Mouse (Mus musculus): ENCODE data around the gene Slc39a7.
A peak's percentile ranks its signal among the peaks of the same experiment; 100 is the strongest.
"Not testable (repeated sequence)": the region's sequence is repeated elsewhere in the genome, so short reads cannot be mapped to it uniquely, and the experiment has no call there.

Gene Slc39a7

DNA sequence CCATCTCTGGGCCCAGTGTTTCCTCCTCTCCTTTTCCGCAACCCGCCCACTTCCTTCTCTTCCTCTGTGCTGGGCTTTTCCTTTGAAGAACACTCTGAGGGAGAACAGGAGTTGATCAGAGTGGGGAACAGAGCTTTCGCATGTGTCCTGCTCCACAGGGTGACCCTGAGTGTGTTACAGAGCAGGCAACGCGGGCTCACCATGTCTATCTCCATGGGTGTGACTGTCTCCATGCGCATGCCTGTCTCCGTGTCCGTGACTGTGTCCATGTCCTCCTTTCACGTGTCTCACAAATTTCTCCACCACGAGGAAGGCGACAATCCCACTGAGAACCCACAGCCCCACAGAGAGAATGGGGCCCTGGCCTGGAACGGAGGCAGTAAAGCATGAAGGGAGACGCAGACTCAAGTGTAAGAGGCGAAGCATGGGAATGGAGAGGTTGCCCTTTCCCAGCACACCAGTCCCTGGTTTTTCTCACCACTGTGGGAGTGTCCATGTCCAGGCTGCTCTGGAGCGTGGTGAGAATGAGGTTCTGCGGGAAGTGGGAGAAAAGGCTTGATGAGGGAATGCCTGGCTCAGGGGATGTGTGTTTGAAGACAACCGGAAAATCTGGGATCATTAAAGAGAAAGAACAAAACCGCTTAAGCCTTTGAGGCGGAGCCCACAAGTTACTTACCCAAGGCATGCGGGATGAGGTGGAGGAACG lies 1.4 kb downstream of the Slc39a7 start:
- no peak for DNase-seq

DNA sequence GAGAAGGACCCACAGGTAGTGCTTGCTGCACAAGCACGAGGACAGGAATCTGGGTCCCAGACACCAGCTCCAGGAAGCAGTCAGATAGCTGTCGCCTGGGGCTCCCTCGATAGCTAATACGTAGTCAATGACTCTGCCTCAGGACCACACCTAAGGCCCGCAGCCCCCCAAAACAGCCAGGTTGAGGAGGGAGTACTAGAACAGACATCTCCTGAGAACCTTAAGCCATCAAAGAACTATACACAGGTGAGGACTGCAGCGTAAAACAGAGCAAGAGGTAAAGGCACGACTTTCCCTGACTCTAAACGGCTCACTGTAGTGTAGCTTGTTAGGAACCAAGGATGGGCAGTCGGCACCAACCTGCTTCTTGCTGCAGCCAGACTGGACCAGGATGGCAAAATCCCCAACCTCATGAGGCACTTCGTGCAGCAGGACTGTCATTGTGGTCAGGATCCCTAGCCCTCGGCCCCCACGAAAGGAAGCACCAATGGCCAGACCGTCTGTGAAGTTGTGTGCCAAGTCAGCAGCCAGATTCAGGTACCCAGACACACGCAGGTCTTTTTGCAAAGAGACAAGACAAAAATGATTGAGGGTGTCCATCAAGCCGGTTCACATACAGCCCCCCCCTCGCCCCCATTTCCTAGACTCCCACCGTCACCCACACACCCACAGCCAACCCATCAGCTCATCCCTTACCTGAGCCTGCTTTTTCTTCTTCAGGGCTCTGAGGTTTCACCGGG lies 2.2 kb downstream of the Slc39a7 start:
- DNase-seq, result peak in 1 of 2 experiments; percentile 24

DNA sequence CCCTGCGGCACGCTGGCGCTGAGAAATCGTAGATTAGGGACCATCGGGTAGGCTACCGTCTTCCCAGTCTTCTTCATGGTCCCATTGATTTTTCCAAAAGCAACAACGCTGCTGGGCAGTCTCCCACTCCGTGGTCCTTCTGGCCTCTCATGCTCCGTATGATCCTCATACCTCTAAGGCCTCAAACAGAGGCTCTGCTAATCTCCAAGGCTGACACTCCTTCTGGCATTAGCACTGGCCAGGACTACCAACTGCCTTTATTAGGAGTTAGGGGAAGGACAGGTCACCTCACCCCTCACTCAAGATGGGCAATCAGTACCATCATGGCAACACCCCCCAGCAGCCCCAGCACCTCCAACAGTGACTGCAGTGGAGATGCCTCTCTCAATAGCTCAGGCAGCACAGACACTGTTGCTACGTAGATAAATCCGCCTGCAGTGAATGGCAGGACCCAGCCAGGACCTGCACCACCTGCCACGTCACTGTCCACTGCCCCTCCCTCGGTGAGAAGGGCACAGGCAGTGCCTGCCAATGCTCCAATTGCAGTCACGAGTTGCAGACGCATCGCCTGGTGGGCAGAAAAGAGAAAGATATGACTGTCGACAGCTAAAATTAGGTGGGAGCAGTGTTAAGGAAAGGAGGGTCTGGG lies 2.9 kb downstream of the Slc39a7 start:
- peak in 1 of 2 experiments; percentile 23 for DNase-seq

DNA sequence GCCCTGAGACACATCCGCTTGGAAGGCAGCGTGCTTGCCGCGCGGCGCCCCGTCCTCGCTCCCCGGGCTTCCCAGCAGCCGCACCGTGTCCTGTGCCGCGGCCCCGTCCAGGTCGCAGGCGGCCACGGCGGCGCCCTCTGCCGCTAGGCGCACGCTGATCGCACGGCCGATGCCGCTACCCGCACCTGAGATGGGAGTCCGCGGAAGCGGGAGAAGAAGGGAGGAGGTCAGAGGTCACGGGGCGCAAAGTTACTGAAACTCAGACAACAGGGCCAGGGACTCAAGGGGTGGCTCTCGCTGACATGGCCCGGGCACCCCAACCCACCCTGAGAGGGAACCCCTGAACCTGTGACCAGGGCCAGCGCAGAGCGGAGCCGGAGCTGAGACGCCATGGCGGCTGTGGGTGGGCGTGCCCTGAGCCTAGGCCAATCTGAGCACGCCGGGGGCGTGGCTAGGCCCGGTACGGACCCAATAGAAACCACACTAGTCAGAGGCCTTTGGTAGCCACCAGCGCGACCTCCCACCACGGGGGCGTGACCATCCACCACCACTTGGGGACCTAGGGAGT lies 3.7 kb downstream of the Slc39a7 start, which contains the start of gene H2-Ke6:
TSS of gene H2-Ke6 (minus strand) at position 405 of the 568 bp plus-strand sequence.
- peak; percentile 91 to 93 for DNase-seq

DNA sequence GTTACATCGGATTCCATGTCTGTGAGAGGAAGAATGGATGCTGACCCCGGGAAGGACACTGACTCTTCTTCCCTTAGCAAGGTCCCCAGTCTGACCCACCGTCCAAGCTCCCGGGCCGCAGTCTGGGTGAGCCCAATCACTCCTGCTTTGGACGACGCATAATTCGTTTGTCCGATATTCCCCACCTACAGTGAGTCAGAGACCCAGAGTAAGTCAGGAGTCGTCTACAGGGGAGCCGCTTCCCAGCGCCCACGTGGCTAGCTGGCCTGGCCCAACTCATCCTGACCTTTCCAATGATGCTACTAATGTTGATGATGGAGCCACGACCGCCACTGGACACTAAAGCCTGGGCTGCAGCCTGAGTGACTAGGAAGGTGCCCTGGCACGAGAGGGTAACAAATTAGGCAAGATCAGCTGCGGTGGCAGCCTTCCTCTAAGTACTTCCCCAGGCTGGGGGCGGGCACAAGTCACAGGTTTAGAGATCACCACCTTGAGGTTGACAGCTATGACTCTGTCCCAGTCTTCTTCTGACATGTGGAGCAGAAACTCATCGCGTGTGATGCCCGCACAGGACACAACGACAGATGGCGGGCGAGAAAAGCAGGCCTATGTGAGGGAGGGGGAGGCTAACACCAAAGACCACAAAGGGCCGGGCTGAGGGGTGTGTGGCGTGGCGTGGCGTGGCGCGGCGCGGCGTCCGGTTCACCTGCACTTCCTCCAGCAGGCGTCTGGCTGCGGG lies 4.4 kb downstream of the Slc39a7 start:
- peak in 1 of 2 experiments; percentile 18 for DNase-seq

DNA sequence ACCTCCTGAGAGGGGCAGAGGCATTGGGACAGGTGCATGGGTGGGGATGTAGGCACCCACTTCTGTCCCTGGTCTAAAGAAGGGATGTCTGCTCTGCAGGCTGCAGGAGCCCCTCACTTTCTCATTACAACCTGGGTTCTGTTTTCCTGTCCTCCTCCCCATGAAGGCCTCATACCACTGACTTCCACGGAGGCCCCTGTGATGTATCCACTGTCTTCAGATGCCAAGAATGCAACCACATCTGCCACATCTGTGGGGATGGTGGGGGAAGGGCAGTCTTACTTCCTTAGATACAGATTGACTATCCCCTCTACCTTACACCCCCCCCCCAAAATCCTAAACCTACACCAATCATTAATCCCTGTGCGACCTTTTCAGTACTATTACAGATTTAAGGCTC lies 5.3 kb downstream of the Slc39a7 start:
- no peak for DNase-seq

DNA sequence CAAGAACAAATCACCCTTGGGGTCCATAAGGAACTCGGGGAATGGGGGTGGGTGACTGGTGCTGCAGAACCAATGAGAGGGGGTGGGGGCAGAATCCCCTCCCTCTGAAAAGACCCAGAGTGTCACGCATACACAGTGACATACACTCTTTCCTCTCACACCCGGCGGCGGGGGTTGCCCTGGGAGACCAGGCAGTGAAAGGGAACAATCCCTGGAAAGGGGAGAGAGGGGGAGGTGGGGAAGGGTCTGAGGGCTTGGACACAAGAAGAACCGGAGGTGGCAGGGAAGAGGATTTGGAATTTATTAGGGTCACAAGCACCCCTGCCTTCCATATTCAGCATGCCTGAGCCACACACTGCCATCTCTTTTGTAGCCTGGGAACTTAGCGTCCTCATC lies 5.7 kb downstream of the Slc39a7 start:
- DNase-seq, result peak in 1 of 2 experiments; percentile 25

DNA sequence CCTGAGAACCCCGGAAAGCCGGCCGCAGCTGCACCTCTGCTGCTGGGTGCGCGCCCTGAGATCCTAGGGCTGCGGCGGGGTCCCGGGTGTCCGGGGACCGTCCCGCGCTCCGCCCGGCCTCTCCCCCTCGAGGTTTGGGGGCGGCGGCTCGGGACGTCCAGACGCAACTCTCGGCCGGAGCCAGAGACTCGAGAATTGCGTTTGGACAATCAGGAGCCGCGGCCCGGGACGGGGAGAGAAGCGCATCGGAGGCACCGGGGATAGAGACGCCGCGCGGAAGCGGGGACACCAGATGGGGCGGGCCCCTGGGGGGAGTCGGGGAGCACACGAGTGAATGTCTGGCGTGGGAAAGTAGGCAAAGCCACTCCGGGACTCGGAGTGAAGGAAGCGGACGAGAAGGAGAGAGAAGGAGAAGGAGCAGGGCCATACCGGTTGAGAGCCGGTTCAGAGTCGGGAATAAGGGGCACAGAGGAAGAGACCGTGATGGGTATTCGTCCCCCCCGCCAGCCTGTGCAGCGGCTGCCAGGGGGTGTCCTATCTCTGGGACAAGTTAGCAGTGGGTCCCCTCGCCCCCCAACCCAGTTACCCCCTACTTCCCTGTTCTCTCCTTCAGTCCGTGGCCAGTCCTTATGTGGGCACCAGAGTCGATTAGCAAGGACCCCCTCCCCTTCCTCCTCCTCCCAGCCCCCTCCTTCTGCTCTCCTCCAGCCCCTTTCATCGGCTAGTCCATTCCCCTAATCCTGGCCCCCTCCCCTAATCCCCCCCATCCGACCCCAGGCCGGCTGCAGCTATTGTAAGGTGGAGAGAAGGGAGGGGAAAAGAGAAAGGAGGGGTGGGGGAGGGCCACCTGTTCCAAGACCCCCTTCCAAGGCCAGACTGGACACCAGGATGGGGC lies 6.4 kb downstream of the Slc39a7 start:
- peak in 1 of 2 experiments; percentile 64 for DNase-seq

DNA sequence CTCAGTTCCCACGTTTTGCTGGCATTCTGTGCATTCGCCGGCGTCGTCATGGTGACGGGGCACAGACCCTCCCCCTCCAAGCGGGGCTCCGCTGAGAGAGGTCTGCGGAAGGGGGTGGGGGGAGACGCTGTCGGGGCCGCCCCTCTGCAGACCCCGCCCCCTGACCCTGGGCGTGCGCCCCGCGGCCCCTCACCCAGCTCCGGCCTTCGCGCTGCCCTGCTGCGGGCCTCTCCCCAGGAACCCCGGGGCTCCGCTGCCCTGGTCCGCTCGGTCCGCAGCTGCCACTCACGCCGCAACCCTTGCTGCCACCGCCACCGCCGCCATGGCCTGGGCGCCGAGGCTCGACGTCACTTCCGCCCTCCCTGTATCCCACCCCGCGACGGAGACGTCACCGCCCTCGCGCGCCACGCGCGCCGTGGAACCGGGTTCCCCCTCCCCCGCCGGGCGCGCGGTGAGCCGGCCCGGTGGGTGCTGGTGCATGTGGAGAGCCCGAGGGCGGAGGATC lies 7.1 kb downstream of the Slc39a7 start, which contains the start of gene Ring1:
TSS of gene Ring1 (minus strand) at position 364 of the 505 bp plus-strand sequence.
- peak; percentile 91 to 94 for DNase-seq

DNA sequence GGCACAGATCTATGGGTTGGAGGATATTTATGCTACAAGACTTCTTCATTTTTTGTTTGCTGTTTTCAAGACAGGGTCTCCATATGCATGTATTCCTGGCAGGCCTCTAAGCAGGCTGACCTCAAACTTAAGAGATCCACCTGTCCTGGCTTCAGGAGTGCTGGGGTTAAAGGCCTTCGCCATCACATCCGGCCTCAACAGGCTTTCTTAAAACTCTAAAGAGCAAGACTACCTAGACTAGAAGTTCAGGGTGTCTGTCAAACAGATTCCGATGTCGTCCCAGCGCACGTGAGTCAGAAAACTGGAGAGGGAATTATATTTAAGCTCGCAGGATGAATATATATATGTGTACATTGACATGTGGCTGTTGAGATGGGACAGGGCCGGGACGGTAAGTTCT lies 7.8 kb downstream of the Slc39a7 start:
- no peak for DNase-seq

DNA sequence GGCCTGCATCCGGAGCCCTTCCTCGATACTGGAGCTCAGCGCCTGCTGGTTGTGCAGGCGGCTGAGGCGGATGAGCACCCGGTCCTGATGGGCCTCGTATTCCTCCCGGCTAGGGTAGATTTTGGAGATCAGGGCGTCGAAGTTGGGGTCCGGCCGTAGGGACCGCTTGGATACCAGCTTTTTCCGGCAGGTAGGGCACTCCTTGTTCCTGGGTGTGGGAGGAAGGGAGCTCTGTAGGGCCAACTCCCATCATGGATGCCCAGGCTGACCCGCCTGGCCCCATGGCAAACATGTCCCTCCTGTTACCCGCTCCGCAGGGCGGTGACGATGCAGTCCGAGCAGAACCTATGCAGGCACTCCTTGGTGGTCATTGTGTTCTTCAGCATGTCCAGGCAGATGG lies 8.5 kb downstream of the Slc39a7 start:
- no peak for DNase-seq

DNA sequence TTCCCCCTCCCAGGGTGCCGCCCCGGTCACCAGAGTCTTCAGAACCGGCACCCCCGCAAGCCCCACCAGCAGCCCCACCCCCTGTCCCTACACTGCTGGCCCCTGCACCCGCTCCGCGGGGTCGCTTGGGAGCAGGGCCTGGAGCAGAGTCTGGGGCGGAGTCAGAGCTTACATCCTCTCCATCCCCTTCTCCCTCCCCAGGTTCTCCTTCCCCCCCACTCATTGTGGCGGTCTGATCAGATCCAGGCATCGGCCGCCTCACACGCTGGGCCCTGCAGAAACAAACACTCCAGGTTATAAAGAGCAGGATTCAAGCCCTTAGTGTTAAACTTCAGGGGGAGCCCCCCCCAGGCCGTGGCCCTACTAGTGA lies 9.1 kb downstream of the Slc39a7 start:
- peak in 1 of 2 experiments; percentile 21 for DNase-seq

DNA sequence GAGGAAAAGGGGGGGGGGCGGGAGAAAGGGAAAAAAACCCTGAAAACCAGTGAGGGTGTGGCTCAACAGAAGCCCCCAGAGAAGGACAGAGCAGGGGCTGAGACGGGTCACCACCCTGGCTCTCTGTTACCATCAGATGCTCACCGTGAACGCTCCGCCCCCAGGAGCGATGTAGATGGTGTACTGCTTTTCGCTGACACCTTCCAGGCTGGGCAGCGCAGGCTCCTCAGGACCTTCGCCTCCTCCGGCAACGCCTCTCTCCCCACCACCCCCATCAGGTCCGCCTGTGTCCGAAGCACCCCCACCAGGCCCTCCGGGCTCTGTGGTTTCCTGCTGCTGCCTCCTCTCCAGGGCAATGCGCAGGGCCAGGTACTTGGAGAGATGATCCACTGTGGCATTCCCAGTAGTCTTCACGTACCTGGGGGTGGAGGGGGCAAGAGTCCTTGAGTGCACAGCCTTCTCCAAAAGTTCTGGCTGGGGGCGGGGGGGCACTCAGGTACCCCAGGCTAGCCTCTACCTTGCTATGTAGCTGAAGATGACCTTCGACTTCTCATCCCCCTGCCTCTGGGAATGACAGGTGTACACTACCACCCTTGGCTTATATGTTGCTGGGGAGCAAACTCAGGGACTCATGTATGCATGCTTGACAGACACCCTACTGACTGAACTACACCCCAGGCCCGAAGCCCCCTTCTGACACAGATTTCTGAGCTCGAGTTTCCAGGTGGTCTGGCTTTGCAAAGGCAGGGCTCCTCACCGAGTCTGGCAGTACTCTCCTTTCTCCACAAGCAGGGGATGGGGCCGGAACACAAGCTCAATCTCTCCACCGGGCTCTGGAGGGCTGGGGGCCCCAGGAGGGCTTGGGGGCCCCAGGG lies 9.7 kb downstream of the Slc39a7 start:
- peak in 1 of 2 experiments; percentile 17 for DNase-seq

DNA sequence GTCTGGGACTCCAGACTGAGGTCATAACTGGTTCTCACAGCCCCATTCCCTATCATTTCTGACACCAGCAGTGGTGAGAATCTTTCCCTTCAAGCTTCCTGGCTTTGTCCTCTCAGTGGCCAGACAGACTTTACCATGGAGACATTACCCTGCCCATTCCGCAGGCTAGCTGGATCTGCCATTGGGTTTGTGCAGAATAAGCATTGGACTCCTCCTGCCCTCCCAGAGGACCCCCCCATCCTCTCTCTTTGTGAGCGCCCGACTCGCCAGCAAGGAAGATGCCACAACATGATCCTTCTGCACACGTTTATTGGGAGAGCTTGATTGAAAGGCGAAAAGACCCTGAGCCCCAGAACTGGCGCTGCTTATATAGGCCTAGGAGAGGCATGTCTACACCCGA lies 18.0 kb downstream of the Slc39a7 start:
- no peak for DNase-seq

DNA sequence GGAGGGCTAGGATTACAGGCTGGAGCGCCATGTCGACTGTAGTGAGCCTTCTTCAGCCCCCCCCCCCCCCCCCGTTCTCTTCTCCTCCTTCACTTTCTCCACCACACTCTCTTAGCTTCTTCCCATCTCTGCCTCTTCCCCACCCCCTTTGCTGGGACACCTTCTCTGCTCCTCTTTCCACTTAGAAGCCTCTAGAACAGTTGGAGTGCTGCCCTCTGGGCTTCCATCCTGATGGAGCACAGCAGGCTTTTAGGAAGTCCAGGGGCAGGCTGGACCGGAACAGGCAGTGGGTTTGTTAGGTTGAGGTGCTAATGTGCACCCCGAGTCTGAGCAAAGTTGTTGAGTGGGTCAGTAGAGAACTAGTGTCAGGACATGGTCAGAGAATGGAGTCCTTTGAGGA lies 21.3 kb downstream of the Slc39a7 start:
- no peak for DNase-seq

DNA sequence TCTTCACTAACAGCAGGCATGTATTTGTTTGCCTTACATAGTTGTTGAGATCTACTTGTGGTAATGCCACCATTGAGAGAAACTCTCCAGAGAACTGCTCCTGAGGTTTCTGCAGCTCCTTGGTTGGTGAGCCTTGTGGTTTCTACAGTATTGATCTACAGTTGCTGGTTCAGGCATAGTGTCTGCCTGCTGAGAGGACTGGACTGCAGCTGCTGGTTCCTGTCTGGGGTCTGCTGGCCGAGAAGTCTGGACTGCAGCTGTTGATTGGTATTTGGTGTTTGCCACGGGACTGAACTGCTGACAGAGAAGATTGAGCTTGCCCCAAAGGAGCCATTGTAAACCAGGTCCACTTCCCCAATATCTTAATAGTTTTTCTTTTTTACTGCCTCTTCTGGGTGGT lies 24.9 kb downstream of the Slc39a7 start:
- no peak for DNase-seq

DNA sequence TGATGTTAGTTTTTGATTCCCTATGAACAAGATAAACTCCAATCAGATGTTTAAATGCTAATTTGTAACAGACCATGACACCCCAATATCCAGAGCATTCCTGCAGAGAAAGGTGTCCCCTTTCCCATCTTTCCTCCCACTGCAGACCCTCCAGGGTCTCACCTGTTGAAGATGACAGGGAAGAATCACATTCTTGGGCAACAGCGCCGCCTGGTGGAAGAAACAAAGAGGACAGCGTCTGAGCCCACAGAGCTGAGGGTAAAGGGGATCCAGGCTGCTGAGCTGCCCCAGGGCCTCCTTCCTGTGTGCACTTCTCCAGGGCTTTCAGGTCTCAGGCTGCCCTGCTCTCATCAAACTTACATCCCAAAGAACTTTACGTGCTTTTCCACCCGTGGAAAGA lies 28.1 kb downstream of the Slc39a7 start:
- peak in 1 of 2 experiments; percentile 59 for DNase-seq

DNA sequence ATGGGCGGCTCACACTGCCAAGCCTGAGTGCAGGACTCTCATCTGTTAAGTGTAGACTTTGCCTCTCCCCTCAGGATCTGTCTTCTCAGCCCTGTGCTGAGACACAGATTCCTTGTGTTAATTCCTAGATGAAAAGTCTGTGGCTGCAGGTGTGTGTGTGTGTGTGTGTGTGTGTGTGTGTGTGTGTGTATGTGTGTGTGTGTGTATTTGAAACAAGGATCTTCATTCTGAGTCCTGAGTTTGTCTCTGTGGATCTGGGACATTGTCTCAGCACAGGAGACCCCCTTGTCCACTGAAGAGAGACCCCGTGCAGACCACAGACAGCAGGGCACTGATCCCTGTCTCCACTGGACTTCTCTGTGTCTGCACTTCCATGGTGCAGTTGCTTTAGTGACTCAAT lies 30.7 kb downstream of the Slc39a7 start:
- DNase-seq, result not testable (repeated sequence)

DNA sequence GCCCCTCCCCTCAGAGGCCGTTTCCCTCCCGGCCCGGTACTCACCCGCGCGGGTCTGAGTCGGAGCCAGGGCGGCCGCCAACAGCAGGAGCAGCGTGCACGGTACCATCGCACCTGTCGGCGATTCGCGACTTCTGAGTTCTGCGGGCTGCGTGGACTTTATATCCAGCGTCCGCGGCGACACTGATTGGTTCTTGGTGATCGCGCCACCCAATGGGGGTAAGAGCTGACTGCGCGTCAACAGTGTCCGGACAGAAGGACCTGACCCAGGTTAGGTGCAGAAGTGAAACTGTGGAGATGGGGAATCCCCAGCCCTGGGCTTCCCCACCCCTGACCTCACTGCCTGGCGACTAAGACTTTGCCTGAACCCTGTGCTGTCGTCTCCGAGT lies 31.3 kb downstream of the Slc39a7 start, which contains the start of gene H2-K1:
TSS of gene H2-K1 (minus strand) at position 198 of the 388 bp plus-strand sequence.
- DNase-seq, result peak; percentile 55 to 74
